Mouse (Mus musculus): Measurements from ENCODE around the gene 7420426K07Rik. TPM values are rescaled to one million over a fixed set of nuclear protein-coding genes. Genes with fewer than 3 reads are reported as not detected.

7420426K07Rik gene
- total and polyA plus RNA-seq, 3 experiments = not detected

DNA sequence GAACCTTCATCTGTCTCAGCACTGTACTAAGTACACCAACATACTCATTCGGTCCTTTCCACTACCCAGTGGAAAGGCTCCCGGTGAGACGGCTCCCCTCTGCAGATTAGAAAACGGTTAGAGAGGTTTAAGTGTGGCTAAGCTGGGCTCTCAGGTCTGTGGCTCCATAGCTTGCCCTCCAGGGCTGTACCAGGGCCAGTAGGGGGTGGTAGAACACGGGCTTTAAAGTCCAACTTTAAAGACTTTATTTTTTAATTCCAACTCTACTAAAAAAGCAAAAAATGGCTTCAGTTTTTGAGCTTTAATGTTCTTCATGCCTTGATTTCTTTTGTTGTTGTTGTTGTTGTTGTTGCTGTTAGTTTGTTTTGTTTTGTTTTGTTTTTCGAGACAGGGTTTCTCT, 21.3 kb downstream of the 7420426K07Rik start:
- DNase-seq (ENCODE audit: extremely low read depth) = no peak
- H3K4me1 ChIP-seq (ENCODE audit: control insufficient read depth in 1 of 2, insufficient read depth in 2 of 2) = peaks cover 14 to 43% of the 10 kb centered on the region in 2 experiments
- H3K36me3 ChIP-seq (replicated peaks in 1 of 2; ENCODE audit: control insufficient read depth in 1 of 2, insufficient read depth in 1 of 2, low read length in 1 of 2) = no peaks in the 10 kb centered on the region
- H3K9me3 ChIP-seq (replicated peaks; ENCODE audit: low read length) = no peaks in the 10 kb centered on the region
- H3K27ac ChIP-seq (ENCODE audit: insufficient read depth, low read depth) = no peak overlapping the region
- in situ Hi-C loops (cut with MboI; ENCODE audit: low pct_ligation_motif_present, low pct_unique_long_range_greater_than_20kb, low sequenced_read_pairs) (no loop called here), dilution Hi-C loops (cut with MboI; ENCODE audit: extremely low pct_ligation_motif_present, extremely low pct_unique_long_range_greater_than_20kb, low sequenced_read_pairs) (no loop called here)
- TF ChIP-seq RAD21 (IDR thresholded peaks at IDR 0.05; ENCODE audit: low read depth, low read length) = peak; percentile 34
- peak in 1 of 2 experiments; percentile 57; a peak in 2 of 4 replicates for TF ChIP-seq CTCF (conservative IDR thresholded peaks at IDR 0.05 in 1 of 2, IDR thresholded peaks at IDR 0.05 in 1 of 2; ENCODE audit: low read depth in 2 of 2, low read length in 2 of 2)
- no peak for TF ChIP-seq ZKSCAN1 (IDR thresholded peaks at IDR 0.05; ENCODE audit: borderline replicate concordance, low read depth, low read length)
- no peak for TF ChIP-seq JUND (conservative IDR thresholded peaks at IDR 0.05; ENCODE audit: low read depth, low read length)
- no peak overlapping the region for H3K9ac ChIP-seq (ENCODE audit: insufficient read depth, low read depth)
- H3K79me2 ChIP-seq (replicated peaks; ENCODE audit: control insufficient read depth, extremely low read depth, insufficient read depth, poor library complexity, severe bottlenecking) = no peaks in the 10 kb centered on the region
- no peaks in the 10 kb centered on the region for H3K27me3 ChIP-seq (replicated peaks)
- no peak overlapping the region for H3K4me2 ChIP-seq (ENCODE audit: insufficient read depth, low read depth, poor library complexity, severe bottlenecking)
- no peak overlapping the region for H3K4me3 ChIP-seq (replicated peaks in 1 of 3; ENCODE audit: low read depth in 2 of 3, low read length in 2 of 3, poor library complexity in 1 of 3)

DNA sequence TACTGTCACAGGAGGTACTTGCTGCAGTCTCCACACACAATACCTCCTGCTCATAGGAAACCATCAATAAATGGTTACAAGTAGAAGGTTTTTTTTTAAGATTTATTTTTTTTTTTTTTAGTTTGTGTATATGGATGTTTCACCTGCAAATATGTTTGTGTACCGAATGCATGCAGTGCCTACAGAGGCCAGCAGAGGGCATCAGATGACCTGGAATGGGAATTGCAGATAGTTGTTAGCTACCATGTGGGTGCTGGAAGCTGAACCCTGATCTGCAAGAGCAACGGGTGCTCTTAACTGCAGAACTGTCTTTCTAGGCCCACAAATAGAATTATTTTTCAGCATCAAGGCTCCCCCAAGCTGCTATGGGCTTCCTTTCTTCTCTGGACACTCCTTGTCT, 26.6 kb downstream of the 7420426K07Rik start:
- DNase-seq (ENCODE audit: extremely low read depth) = no peak
- Histone ChIP-seq H3K9ac (ENCODE audit: insufficient read depth, low read depth) (no peak overlapping the region), H3K36me3 (replicated peaks in 1 of 2; ENCODE audit: control insufficient read depth in 1 of 2, insufficient read depth in 1 of 2, low read length in 1 of 2) (no peaks in the 10 kb centered on the region), H3K27ac (ENCODE audit: insufficient read depth, low read depth) (no peak overlapping the region), H3K4me3 (replicated peaks in 1 of 3; ENCODE audit: low read depth in 2 of 3, low read length in 2 of 3, poor library complexity in 1 of 3) (no peak overlapping the region), H3K9me3 (replicated peaks; ENCODE audit: low read length) (peaks cover 5% of the 10 kb centered on the region), H3K79me2 (replicated peaks; ENCODE audit: control insufficient read depth, extremely low read depth, insufficient read depth, poor library complexity, severe bottlenecking) (no peaks in the 10 kb centered on the region), H3K4me1 (ENCODE audit: control insufficient read depth in 1 of 2, insufficient read depth in 2 of 2) (no peaks in the 10 kb centered on the region), H3K4me2 (ENCODE audit: insufficient read depth, low read depth, poor library complexity, severe bottlenecking) (no peak overlapping the region), H3K27me3 (replicated peaks) (no peaks in the 10 kb centered on the region)
- dilution Hi-C loops (cut with MboI; ENCODE audit: extremely low pct_ligation_motif_present, extremely low pct_unique_long_range_greater_than_20kb, low sequenced_read_pairs) = no loop called here
- TF ChIP-seq TBP (conservative IDR thresholded peaks at IDR 0.05; ENCODE audit: low read depth, low read length) (no peak), BHLHE40 (IDR thresholded peaks at IDR 0.05; ENCODE audit: low read depth, low read length) (no peak), USF1 (IDR thresholded peaks at IDR 0.05; ENCODE audit: low read depth, low read length) (no peak), RAD21 (IDR thresholded peaks at IDR 0.05; ENCODE audit: low read depth, low read length) (peak; percentile 33), HCFC1 (IDR thresholded peaks at IDR 0.05; ENCODE audit: low read depth, low read length) (no peak), CTCF (conservative IDR thresholded peaks at IDR 0.05 in 1 of 2, IDR thresholded peaks at IDR 0.05 in 1 of 2; ENCODE audit: low read depth in 2 of 2, low read length in 2 of 2) (peak; percentile 30 to 58; a peak in 3 of 4 replicates), MAFK (IDR thresholded peaks at IDR 0.05; ENCODE audit: insufficient replicate concordance, low read length) (no peak), CHD2 (IDR thresholded peaks at IDR 0.05; ENCODE audit: low read length) (no peak), SMC3 (IDR thresholded peaks at IDR 0.05; ENCODE audit: low read depth, low read length) (peak; percentile 10; the same call in 1 of the 2 replicates), USF2 (conservative IDR thresholded peaks at IDR 0.05; ENCODE audit: low read depth, low read length) (no peak), NELFE (IDR thresholded peaks at IDR 0.05; ENCODE audit: low read depth, low read length) (no peak), ZMIZ1 (IDR thresholded peaks at IDR 0.05; ENCODE audit: low read depth, low read length) (no peak)
- in situ Hi-C loops (cut with MboI; ENCODE audit: low pct_ligation_motif_present, low pct_unique_long_range_greater_than_20kb, low sequenced_read_pairs) = no loop called here

DNA sequence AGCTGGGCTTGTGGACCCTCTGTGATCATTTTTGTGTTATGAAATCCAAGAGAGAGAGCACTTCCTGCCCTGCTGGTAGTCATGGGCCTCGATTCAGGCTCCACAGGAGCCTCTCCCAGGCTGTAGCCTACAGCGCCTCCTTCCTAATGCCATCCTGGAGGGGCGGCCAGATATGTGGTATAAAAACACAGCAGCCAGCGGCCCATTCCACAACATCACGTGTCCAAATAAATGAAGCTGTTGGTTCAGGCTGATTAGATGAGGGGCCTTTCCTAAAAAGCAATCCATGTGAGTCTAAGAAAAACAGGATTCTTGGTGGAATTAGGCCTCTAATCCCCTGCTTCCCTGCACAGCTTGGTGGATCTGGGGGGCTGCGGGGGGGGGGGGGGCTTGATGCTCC, 30.0 kb downstream of the 7420426K07Rik start:
- no peak for TF ChIP-seq ETS1 (conservative IDR thresholded peaks at IDR 0.05; ENCODE audit: low read depth, low read length)
- no peak for TF ChIP-seq GABPA (IDR thresholded peaks at IDR 0.05; ENCODE audit: insufficient replicate concordance, low read depth, low read length)
- no peak for TF ChIP-seq SIN3A (IDR thresholded peaks at IDR 0.05; ENCODE audit: low read length)
- TF ChIP-seq ELF1 (IDR thresholded peaks at IDR 0.05; ENCODE audit: low read depth, low read length) = no peak
- in situ Hi-C loops (cut with MboI; ENCODE audit: low pct_ligation_motif_present, low pct_unique_long_range_greater_than_20kb, low sequenced_read_pairs) = no loop called here
- Histone ChIP-seq H3K27ac (ENCODE audit: insufficient read depth, low read depth) (no peak overlapping the region), H3K79me2 (replicated peaks; ENCODE audit: control insufficient read depth, extremely low read depth, insufficient read depth, poor library complexity, severe bottlenecking) (no peaks in the 10 kb centered on the region), H3K9ac (ENCODE audit: insufficient read depth, low read depth) (no peak overlapping the region), H3K9me3 (replicated peaks; ENCODE audit: low read length) (peaks cover 5% of the 10 kb centered on the region), H3K36me3 (replicated peaks in 1 of 2; ENCODE audit: control insufficient read depth in 1 of 2, insufficient read depth in 1 of 2, low read length in 1 of 2) (no peaks in the 10 kb centered on the region), H3K4me1 (ENCODE audit: control insufficient read depth in 1 of 2, insufficient read depth in 2 of 2) (no peaks in the 10 kb centered on the region), H3K4me3 (replicated peaks in 1 of 3; ENCODE audit: low read depth in 2 of 3, low read length in 2 of 3, poor library complexity in 1 of 3) (no peak overlapping the region), H3K4me2 (ENCODE audit: insufficient read depth, low read depth, poor library complexity, severe bottlenecking) (no peak overlapping the region), H3K27me3 (replicated peaks) (no peaks in the 10 kb centered on the region)
- DNase-seq (ENCODE audit: extremely low read depth) = no peak
- dilution Hi-C loops (cut with MboI; ENCODE audit: extremely low pct_ligation_motif_present, extremely low pct_unique_long_range_greater_than_20kb, low sequenced_read_pairs) = no loop called here

Data from CH12.LX (cell line).